Mouse (Mus musculus) hindbrain, embryonic 16.5 days (tissue): ENCODE measurements around the gene Adcy5. TPM values are rescaled to one million over a fixed set of nuclear protein-coding genes. Genes with fewer than 3 reads are reported as not detected.

Source experiments
- ATAC-seq: fragments of 200-750 bp; cut with Nextera tagmentation; 2 replicates; pipeline ENCODE4 v1.8.0; 2017; ENCODE audit warnings: moderate TSS enrichment, moderate library complexity
- H3K27ac ChIP-seq: fragments of 300-500 bp; sonication (generic); 2 replicates; pipeline ENCODE4 v1.5.1; 2014; ENCODE audit warnings: low read depth, mild to moderate bottlenecking, control low read depth, low read length, moderate library complexity
- H3K27me3 ChIP-seq: fragments of 300-500 bp; sonication (generic); replicated peaks from 2 replicates; pipeline ENCODE4 v1.6.1; 2014; ENCODE audit warnings: low read length; ENCODE audit not compliant: control insufficient read depth, insufficient read depth
- H3K36me3 ChIP-seq: fragments of 300-500 bp; sonication (generic); 2 replicates; pipeline ENCODE4 v1.6.1; 2014; ENCODE audit warnings: mild to moderate bottlenecking, low read length, moderate library complexity, mixed read lengths; ENCODE audit not compliant: control insufficient read depth, insufficient read depth
- H3K4me1 ChIP-seq: fragments of 300-500 bp; sonication (generic); 2 replicates; pipeline ENCODE4 v1.6.1; 2014; ENCODE audit warnings: low read depth, low read length; ENCODE audit not compliant: control insufficient read depth, insufficient read depth
- H3K4me2 ChIP-seq: fragments of 300-500 bp; sonication (generic); 2 replicates; pipeline ENCODE4 v1.6.1; 2014; ENCODE audit warnings: mild to moderate bottlenecking, low read length, control low read depth, moderate library complexity
- H3K4me3 ChIP-seq: fragments of 300-500 bp; sonication (generic); 2 replicates; pipeline ENCODE4 v1.5.1; 2014; ENCODE audit warnings: mild to moderate bottlenecking, low read length, control low read depth, moderate library complexity
- H3K9ac ChIP-seq: fragments of 300-500 bp; sonication (generic); 2 replicates; pipeline ENCODE4 v1.6.1; 2014; ENCODE audit warnings: low read depth, mild to moderate bottlenecking, control low read depth, low read length, moderate library complexity
- H3K9me3 ChIP-seq: fragments of 300-500 bp; sonication (generic); 2 replicates; pipeline ENCODE4 v1.6.1; 2014; ENCODE audit warnings: mild to moderate bottlenecking, low read length, moderate library complexity; ENCODE audit not compliant: control insufficient read depth
- WGBS: fragments of 180-500 bp; shearing (Covaris S2); extraction: QIAGEN DNeasy Blood & Tissue Kit; methylation state at CpG from one replicate; pipeline ENCODE4 v1.1.7; 2014; 5-methylcytosine and 5-hydroxymethylcytosine counted together
- polyA plus RNA-seq: library from polyadenylated mRNA; unstranded; fragments of >200 nt; fragmentation: Nextera tagmentation; extraction: Ambion mirVana; gene quantifications from 2 replicates; pipeline ENCODE4 v1.2.1, GENCODE M21; 2015

Gene Adcy5
- polyA plus RNA-seq, 1 experiment from 2014 or later, result 7.2 TPM

DNA sequence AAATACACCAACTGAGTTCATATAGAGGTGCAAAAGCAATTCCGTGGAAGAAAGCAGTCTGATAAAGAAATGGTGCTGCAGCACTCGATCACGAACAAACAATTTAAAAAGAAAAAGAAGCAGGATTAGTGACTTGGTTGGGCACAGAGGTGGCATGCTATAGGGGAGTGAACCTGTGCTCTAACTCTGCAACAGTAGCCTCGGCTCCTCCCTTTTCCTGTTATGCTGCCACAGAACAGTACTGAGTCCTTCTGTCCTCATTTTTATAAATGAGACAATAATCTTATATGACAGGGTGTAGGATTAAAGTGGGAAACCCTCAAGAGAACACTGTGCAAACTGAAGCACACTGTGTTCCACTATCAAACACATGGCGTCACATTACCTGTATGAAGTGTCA lies 162.8 kb downstream of the Adcy5 start:
- Histone ChIP-seq H3K4me2 (no peak overlapping the region), H3K27me3 (no peaks in the 10 kb centered on the region), H3K36me3 (peaks cover 7% of the 10 kb centered on the region; the same call in 1 of the 2 replicates), H3K4me1 (peaks cover 2% of the 10 kb centered on the region; the same call in 1 of the 2 replicates), H3K27ac (no peak overlapping the region), H3K9ac (no peak overlapping the region), H3K9me3 (no peaks in the 10 kb centered on the region), H3K4me3 (no peak overlapping the region)
- WGBS, result 88% methylated on average over 5 of the region's 5 CpGs
- no peak for ATAC-seq

GRCm38 (mm10) chr16:35318397-35318796 lies 163.7 kb downstream of the Adcy5 start:
- Histone ChIP-seq H3K27ac (no peak overlapping the region), H3K4me2 (no peak overlapping the region), H3K4me1 (peaks cover 2% of the 10 kb centered on the region; the same call in 1 of the 2 replicates), H3K27me3 (no peaks in the 10 kb centered on the region), H3K36me3 (peaks cover 3% of the 10 kb centered on the region; the same call in 1 of the 2 replicates), H3K9ac (no peak overlapping the region), H3K9me3 (no peaks in the 10 kb centered on the region), H3K4me3 (no peak overlapping the region)
- 81% methylated on average over 6 of the region's 6 CpGs for WGBS
- no peak for ATAC-seq

GRCm38 (mm10) chr16:35319335-35319734 lies 164.7 kb downstream of the Adcy5 start:
- no peak overlapping the region for H3K27ac ChIP-seq
- no peak overlapping the region for H3K4me2 ChIP-seq
- H3K27me3 ChIP-seq, result no peaks in the 10 kb centered on the region
- peaks cover 2% of the 10 kb centered on the region; the same call in 1 of the 2 replicates for H3K4me1 ChIP-seq
- ATAC-seq, result peak; percentile 83
- no peak overlapping the region for H3K4me3 ChIP-seq
- no peak overlapping the region for H3K9ac ChIP-seq
- H3K36me3 ChIP-seq, result no peaks in the 10 kb centered on the region
- WGBS, result 23% methylated on average over 4 of the region's 4 CpGs
- H3K9me3 ChIP-seq, result no peaks in the 10 kb centered on the region

DNA sequence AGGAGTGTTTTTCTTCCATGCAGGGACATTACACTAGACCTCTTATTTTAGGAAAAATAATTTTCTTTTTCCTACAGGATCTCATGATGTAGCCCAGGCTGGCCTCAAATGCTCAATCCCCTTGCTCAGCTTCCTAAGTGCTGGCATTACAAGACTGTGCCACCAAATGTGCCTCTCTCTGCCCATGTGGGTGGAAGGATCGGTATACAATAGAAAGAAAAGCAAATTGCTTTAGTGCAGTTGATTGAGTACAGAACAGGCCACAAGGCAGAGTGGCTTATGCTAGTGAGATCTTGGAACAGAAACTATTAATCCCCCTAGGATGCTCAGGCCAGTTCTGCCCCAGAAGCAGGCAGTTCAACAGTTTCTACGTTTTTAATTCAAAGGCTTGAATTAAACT lies 165.1 kb downstream of the Adcy5 start:
- peak; percentile 27 for ATAC-seq

DNA sequence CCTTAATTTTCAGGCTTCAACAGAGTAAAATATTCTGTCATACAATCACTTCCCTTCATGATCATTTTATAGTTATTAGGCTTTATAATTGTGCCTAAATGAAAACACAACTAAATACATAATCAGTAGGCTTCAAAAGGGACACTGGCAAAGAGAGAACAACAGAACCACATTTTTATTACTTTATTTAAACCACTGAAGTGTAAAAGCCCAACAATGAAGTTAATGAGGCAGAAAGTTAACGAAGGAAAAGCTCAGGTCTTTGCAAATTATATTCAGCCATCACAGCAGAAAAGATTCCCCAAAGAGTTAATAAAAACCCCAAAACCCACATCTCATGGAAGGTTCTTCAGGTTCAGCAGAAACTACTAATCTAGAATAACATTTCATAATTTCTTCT lies 175.8 kb downstream of the Adcy5 start:
- Histone ChIP-seq H3K4me1 (no peaks in the 10 kb centered on the region), H3K9ac (no peak overlapping the region), H3K4me3 (no peak overlapping the region), H3K36me3 (no peaks in the 10 kb centered on the region), H3K4me2 (no peak overlapping the region), H3K27me3 (no peaks in the 10 kb centered on the region), H3K27ac (no peak overlapping the region), H3K9me3 (no peaks in the 10 kb centered on the region)
- no peak for ATAC-seq
- WGBS, result 19% methylated on average over 1 of the region's 1 CpGs

More for the DNA sequence above, 165.1 kb downstream of the Adcy5 start:
- peaks cover 2% of the 10 kb centered on the region; the same call in 1 of the 2 replicates for H3K4me1 ChIP-seq
- H3K36me3 ChIP-seq, result no peaks in the 10 kb centered on the region
- no peak overlapping the region for H3K27ac ChIP-seq
- no peak overlapping the region for H3K9ac ChIP-seq
- H3K9me3 ChIP-seq, result no peaks in the 10 kb centered on the region
- 84% methylated on average over 2 of the region's 2 CpGs for WGBS
- H3K27me3 ChIP-seq, result no peaks in the 10 kb centered on the region
- no peak overlapping the region for H3K4me2 ChIP-seq
- no peak overlapping the region for H3K4me3 ChIP-seq

Other genes with a start within 250 kb of the Adcy5 start
- 47.3 and 49.9 TPM in 2 replicates for gene Hacd2, start 132.4 kb upstream of the Adcy5 start, polyA plus RNA-seq
- 37.3 and 38.3 TPM in 2 replicates for gene Sec22a, start 209.0 kb downstream of the Adcy5 start, polyA plus RNA-seq